Mouse (Mus musculus): Measurements from ENCODE around the gene Fscn2. TPM values are rescaled to one million over a fixed set of nuclear protein-coding genes. Genes with fewer than 3 reads are reported as not detected.
"Not testable (repeated sequence)": the region's sequence is repeated elsewhere in the genome, so short reads cannot be mapped to it uniquely, and the experiment has no call there.

Gene Fscn2
- polyA plus RNA-seq, 1 experiment from 2014 or later, result 0.91 TPM

DNA sequence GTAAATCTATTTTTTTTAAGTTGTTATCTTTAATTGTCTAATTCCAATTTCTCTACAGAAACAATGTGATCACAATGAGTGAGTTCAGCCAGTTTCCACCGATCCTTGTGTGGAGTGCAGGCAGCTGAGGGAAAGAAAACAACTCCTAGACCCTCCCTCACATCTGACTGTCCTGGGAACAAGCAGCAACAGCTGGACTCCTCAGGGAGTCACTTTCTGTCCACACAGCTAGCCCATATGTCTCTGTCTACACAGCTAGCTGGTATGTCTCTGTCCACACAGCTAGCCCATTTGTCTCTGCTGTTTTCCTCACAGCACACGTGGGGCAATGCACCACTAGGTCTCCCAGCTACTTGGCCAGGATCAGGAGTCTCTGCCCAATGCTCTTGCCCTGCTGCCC, 36.3 kb downstream of the Fscn2 start:
- WGBS, result 74% methylated on average over 2 of the region's 2 CpGs
- H3K4me3 ChIP-seq (ENCODE audit: low read length), result no peak overlapping the region
- H3K4me2 ChIP-seq (ENCODE audit: low read depth, low read length), result no peak overlapping the region
- ATAC-seq (replicated peaks; ENCODE audit: extremely low read depth, insufficient read depth, low FRiP score), result no peak
- H3K9me3 ChIP-seq (replicated peaks; ENCODE audit: control insufficient read depth, low read length), result no peaks in the 10 kb centered on the region
- H3K27ac ChIP-seq (ENCODE audit: low read length), result no peak overlapping the region
- H3K9ac ChIP-seq (ENCODE audit: low read length), result no peak overlapping the region
- no peaks in the 10 kb centered on the region for H3K27me3 ChIP-seq (ENCODE audit: control insufficient read depth, insufficient read depth, low read length)
- peaks cover 21% of the 10 kb centered on the region for H3K36me3 ChIP-seq (ENCODE audit: control insufficient read depth, insufficient read depth)
- no peaks in the 10 kb centered on the region for H3K4me1 ChIP-seq (ENCODE audit: control insufficient read depth, insufficient read depth, low read length)

- no peak for ATAC-seq (replicated peaks; ENCODE audit: extremely low read depth, insufficient read depth, low FRiP score)
- WGBS, result 83% methylated on average over 2 of the region's 2 CpGs
- no peak overlapping the region for H3K27ac ChIP-seq (ENCODE audit: low read length)
Observed at GRCm38 (mm10) chr11:120399319-120399718, 38.0 kb downstream of the Fscn2 start.

GRCm38 (mm10) chr11:120404814-120405213, 43.5 kb downstream of the Fscn2 start:
- 100% methylated on average over 1 of the region's 1 CpGs for WGBS
- peaks cover 59% of the 10 kb centered on the region for H3K36me3 ChIP-seq (ENCODE audit: control insufficient read depth, insufficient read depth)
- H3K4me1 ChIP-seq (ENCODE audit: control insufficient read depth, insufficient read depth, low read length), result no peaks in the 10 kb centered on the region
- no peak overlapping the region for H3K27ac ChIP-seq (ENCODE audit: low read length)
- H3K9ac ChIP-seq (ENCODE audit: low read length), result no peak overlapping the region
- no peaks in the 10 kb centered on the region for H3K9me3 ChIP-seq (replicated peaks; ENCODE audit: control insufficient read depth, low read length)
- no peak for ATAC-seq (replicated peaks; ENCODE audit: extremely low read depth, insufficient read depth, low FRiP score)
- H3K4me2 ChIP-seq (ENCODE audit: low read depth, low read length), result no peak overlapping the region
- H3K27me3 ChIP-seq (ENCODE audit: control insufficient read depth, insufficient read depth, low read length), result no peaks in the 10 kb centered on the region
- no peak overlapping the region for H3K4me3 ChIP-seq (ENCODE audit: low read length)

More at GRCm38 (mm10) chr11:120399319-120399718, 38.0 kb downstream of the Fscn2 start:
- no peaks in the 10 kb centered on the region for H3K4me1 ChIP-seq (ENCODE audit: control insufficient read depth, insufficient read depth, low read length)
- H3K9me3 ChIP-seq (replicated peaks; ENCODE audit: control insufficient read depth, low read length), result no peaks in the 10 kb centered on the region
- no peak overlapping the region for H3K9ac ChIP-seq (ENCODE audit: low read length)
- peaks cover 31% of the 10 kb centered on the region for H3K36me3 ChIP-seq (ENCODE audit: control insufficient read depth, insufficient read depth)
- no peaks in the 10 kb centered on the region for H3K27me3 ChIP-seq (ENCODE audit: control insufficient read depth, insufficient read depth, low read length)
- no peak overlapping the region for H3K4me3 ChIP-seq (ENCODE audit: low read length)
- no peak overlapping the region for H3K4me2 ChIP-seq (ENCODE audit: low read depth, low read length)

- no peaks in the 10 kb centered on the region for H3K9me3 ChIP-seq (replicated peaks; ENCODE audit: control insufficient read depth, low read length)
- H3K4me3 ChIP-seq (ENCODE audit: low read length), result no peak overlapping the region
- H3K4me2 ChIP-seq (ENCODE audit: low read depth, low read length), result no peak overlapping the region
- no peak overlapping the region for H3K27ac ChIP-seq (ENCODE audit: low read length)
- 91% methylated on average over 3 of the region's 3 CpGs for WGBS
- no peaks in the 10 kb centered on the region for H3K27me3 ChIP-seq (ENCODE audit: control insufficient read depth, insufficient read depth, low read length)
- no peak overlapping the region for H3K9ac ChIP-seq (ENCODE audit: low read length)
- ATAC-seq (replicated peaks; ENCODE audit: extremely low read depth, insufficient read depth, low FRiP score), result no peak
- H3K4me1 ChIP-seq (ENCODE audit: control insufficient read depth, insufficient read depth, low read length), result no peaks in the 10 kb centered on the region
- peaks cover 62% of the 10 kb centered on the region for H3K36me3 ChIP-seq (ENCODE audit: control insufficient read depth, insufficient read depth)
Observed at GRCm38 (mm10) chr11:120405867-120406266, 44.5 kb downstream of the Fscn2 start.

DNA sequence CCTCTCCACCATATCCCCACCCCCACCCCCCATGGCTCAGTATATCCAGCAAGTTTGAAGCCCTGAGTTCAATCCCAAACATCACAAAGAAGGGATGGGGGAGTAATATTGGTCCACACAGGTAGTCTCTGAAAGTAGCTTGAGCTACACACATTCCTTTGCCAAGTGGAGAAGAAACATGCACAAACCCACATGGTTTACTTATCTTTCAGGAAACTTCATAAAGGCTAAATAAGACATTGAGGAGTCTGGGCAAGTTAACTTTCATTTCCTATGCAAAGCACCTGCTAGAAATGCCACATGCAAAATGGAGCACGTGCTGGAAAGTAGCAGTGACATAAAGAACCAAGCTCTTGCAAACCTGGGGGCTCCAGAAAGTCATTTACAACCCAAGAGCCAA, 45.1 kb downstream of the Fscn2 start:
- 78% methylated on average over 1 of the region's 1 CpGs for WGBS
- ATAC-seq (replicated peaks; ENCODE audit: extremely low read depth, insufficient read depth, low FRiP score), result no peak
- Histone ChIP-seq H3K4me3 (ENCODE audit: low read length) (no peak overlapping the region), H3K36me3 (ENCODE audit: control insufficient read depth, insufficient read depth) (peaks cover 62% of the 10 kb centered on the region), H3K4me2 (ENCODE audit: low read depth, low read length) (no peak overlapping the region), H3K27ac (ENCODE audit: low read length) (no peak overlapping the region), H3K9ac (ENCODE audit: low read length) (no peak overlapping the region), H3K4me1 (ENCODE audit: control insufficient read depth, insufficient read depth, low read length) (no peaks in the 10 kb centered on the region), H3K27me3 (ENCODE audit: control insufficient read depth, insufficient read depth, low read length) (no peaks in the 10 kb centered on the region), H3K9me3 (replicated peaks; ENCODE audit: control insufficient read depth, low read length) (no peaks in the 10 kb centered on the region)

DNA sequence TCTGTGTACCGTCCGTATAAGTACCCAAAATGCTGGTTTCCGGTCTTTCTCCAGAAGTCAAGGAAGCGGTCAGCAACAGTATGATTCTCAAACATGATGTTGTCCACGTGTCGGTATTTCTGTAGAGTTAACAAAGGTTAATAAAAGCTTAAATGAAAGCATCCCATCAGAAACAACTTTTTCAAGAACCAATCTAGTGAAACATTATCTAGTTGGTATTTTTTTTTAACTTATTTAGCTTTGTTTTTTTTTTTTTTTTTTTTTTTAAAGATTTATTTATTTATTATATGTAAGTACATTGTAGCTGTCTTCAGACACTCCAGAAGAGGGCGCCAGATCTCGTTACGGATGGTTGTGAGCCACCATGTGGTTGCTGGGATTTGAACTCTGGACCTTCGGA, 52.3 kb downstream of the Fscn2 start:
- H3K36me3 ChIP-seq (ENCODE audit: control insufficient read depth, insufficient read depth), result peaks cover 67% of the 10 kb centered on the region
- H3K4me2 ChIP-seq (ENCODE audit: low read depth, low read length); H3K27me3 ChIP-seq (ENCODE audit: control insufficient read depth, insufficient read depth, low read length); H3K4me3 ChIP-seq (ENCODE audit: low read length); H3K27ac ChIP-seq (ENCODE audit: low read length); ATAC-seq (replicated peaks; ENCODE audit: extremely low read depth, insufficient read depth, low FRiP score); H3K9ac ChIP-seq (ENCODE audit: low read length); H3K9me3 ChIP-seq (replicated peaks; ENCODE audit: control insufficient read depth, low read length); H3K4me1 ChIP-seq (ENCODE audit: control insufficient read depth, insufficient read depth, low read length): not testable (repeated sequence)
- 97% methylated on average over 7 of the region's 10 CpGs for WGBS

Small RNA genes within 50 kb of the gene (microRNA-seq; reads per million reads assigned to microRNA genes)
- gene Gm23419, result not detected
- 0.98 reads per million for gene Mir6935

Other genes starting within 250 kb of the Fscn2 start
- 87.3 and 93.5 TPM in 2 replicates for gene Slc38a10, start 210.2 kb upstream of the Fscn2 start, polyA plus RNA-seq (2015; fragmentation: Nextera tagmentation; extraction: Ambion mirVana)
- gene Bahcc1, start 128.6 kb upstream of the Fscn2 start, polyA plus RNA-seq (2015; fragmentation: Nextera tagmentation; extraction: Ambion mirVana), result 4.6 and 4.7 TPM in 2 replicates
- 1,134 and 1,179 TPM in 2 replicates for gene Actg1, start 13.0 kb upstream of the Fscn2 start, polyA plus RNA-seq (2015; fragmentation: Nextera tagmentation; extraction: Ambion mirVana)
- gene Faap100, start 17.2 kb downstream of the Fscn2 start, polyA plus RNA-seq (2015; fragmentation: Nextera tagmentation; extraction: Ambion mirVana), result 28.8 and 37.3 TPM in 2 replicates
- 26.7 and 27.7 TPM in 2 replicates for gene Nploc4, start 76.2 kb downstream of the Fscn2 start, polyA plus RNA-seq (2015; fragmentation: Nextera tagmentation; extraction: Ambion mirVana)
- gene Tspan10, start 81.1 kb downstream of the Fscn2 start, polyA plus RNA-seq (2015; fragmentation: Nextera tagmentation; extraction: Ambion mirVana), result 0.09 TPM in 1 of 2 replicates, not detected in the other
- 0.28 and 0.29 TPM in 2 replicates for gene Pde6g, start 92.0 kb downstream of the Fscn2 start, polyA plus RNA-seq (2015; fragmentation: Nextera tagmentation; extraction: Ambion mirVana)
- gene Oxld1, start 96.5 kb downstream of the Fscn2 start, polyA plus RNA-seq (2015; fragmentation: Nextera tagmentation; extraction: Ambion mirVana), result 23.2 and 23.5 TPM in 2 replicates
- gene Ccdc137, start 96.6 kb downstream of the Fscn2 start, polyA plus RNA-seq (2015; fragmentation: Nextera tagmentation; extraction: Ambion mirVana), result 25.4 and 27.4 TPM in 2 replicates
- gene Arl16, start 106.1 kb downstream of the Fscn2 start, polyA plus RNA-seq (2015; fragmentation: Nextera tagmentation; extraction: Ambion mirVana), result 33.6 and 34.2 TPM in 2 replicates
- 247 and 252 TPM in 2 replicates for gene Mrpl12, start 123.1 kb downstream of the Fscn2 start, polyA plus RNA-seq (2015; fragmentation: Nextera tagmentation; extraction: Ambion mirVana)
- 39.6 and 43.9 TPM in 2 replicates for gene Slc25a10, start 130.3 kb downstream of the Fscn2 start, polyA plus RNA-seq (2015; fragmentation: Nextera tagmentation; extraction: Ambion mirVana)
- 1.4 and 2.7 TPM in 2 replicates for gene Gcgr, start 169.2 kb downstream of the Fscn2 start, polyA plus RNA-seq (2015; fragmentation: Nextera tagmentation; extraction: Ambion mirVana)
- gene Mcrip1, start 188.2 kb downstream of the Fscn2 start, polyA plus RNA-seq (2015; fragmentation: Nextera tagmentation; extraction: Ambion mirVana), result 134 and 139 TPM in 2 replicates
- gene Ppp1r27, start 189.6 kb downstream of the Fscn2 start, polyA plus RNA-seq (2015; fragmentation: Nextera tagmentation; extraction: Ambion mirVana), result 3.3 and 8.5 TPM in 2 replicates
- 435 and 437 TPM in 2 replicates for gene P4hb, start 211.7 kb downstream of the Fscn2 start, polyA plus RNA-seq (2015; fragmentation: Nextera tagmentation; extraction: Ambion mirVana)
- 435 and 439 TPM in 2 replicates for gene Arhgdia, start 220.1 kb downstream of the Fscn2 start, polyA plus RNA-seq (2015; fragmentation: Nextera tagmentation; extraction: Ambion mirVana)
- gene Alyref, start 236.8 kb downstream of the Fscn2 start, polyA plus RNA-seq (2015; fragmentation: Nextera tagmentation; extraction: Ambion mirVana), result 223 and 229 TPM in 2 replicates
- 179 and 193 TPM in 2 replicates for gene Anapc11, start 236.9 kb downstream of the Fscn2 start, polyA plus RNA-seq (2015; fragmentation: Nextera tagmentation; extraction: Ambion mirVana)
- 13.6 and 15.5 TPM in 2 replicates for gene Npb, start 246.9 kb downstream of the Fscn2 start, polyA plus RNA-seq (2015; fragmentation: Nextera tagmentation; extraction: Ambion mirVana)

Measured in heart, embryonic 16.5 days (tissue).